Mouse (Mus musculus) myocyte (in vitro differentiated cells): ENCODE results near the gene Acadvl.

Source experiments
- CEBPB ChIP-seq: IDR thresholded peaks from 2 replicates; pipeline ENCODE4 v1.6.1; 2011; ENCODE audit warnings: mild to moderate bottlenecking, moderate library complexity; ENCODE audit not compliant: poor library complexity, insufficient read depth, severe bottlenecking
- MAX ChIP-seq: IDR thresholded peaks from one replicate; pipeline ENCODE4 v1.6.1; 2011; ENCODE audit warnings: low read depth, mild to moderate bottlenecking, control low read depth
- MYOD1 ChIP-seq, 3 experiments: IDR thresholded peaks; one replicate each; pipeline ENCODE4 v1.6.1; 2011; ENCODE audit warnings: control low read depth in 2 of 3, low read depth in 2 of 3, mild to moderate bottlenecking in 2 of 3, moderate library complexity in 1 of 3; ENCODE audit not compliant: insufficient read length in 2 of 3, control insufficient read depth in 1 of 3
- MYOG ChIP-seq, 3 experiments: IDR thresholded peaks; one replicate each; pipeline ENCODE4 v1.6.1; 2011; ENCODE audit warnings: control low read depth in 2 of 3, low read depth in 2 of 3, mild to moderate bottlenecking in 2 of 3; ENCODE audit not compliant: insufficient read length in 2 of 3, control insufficient read depth in 1 of 3, insufficient read depth in 1 of 3
- POLR2A ChIP-seq: IDR thresholded peaks from one replicate; pipeline ENCODE4 v1.6.1; 2011; ENCODE audit warnings: low read depth, mild to moderate bottlenecking, control low read depth, moderate library complexity; ENCODE audit not compliant: insufficient read length
- SRF ChIP-seq: IDR thresholded peaks from one replicate; pipeline ENCODE4 v1.6.1; 2011; ENCODE audit warnings: low read depth; ENCODE audit not compliant: control insufficient read depth, insufficient read length
- TCF12 ChIP-seq: IDR thresholded peaks from one replicate; pipeline ENCODE4 v1.6.1; 2011; ENCODE audit warnings: mild to moderate bottlenecking, control low read depth; ENCODE audit not compliant: poor library complexity, insufficient read depth, severe bottlenecking
- USF1 ChIP-seq: IDR thresholded peaks from one replicate; pipeline ENCODE4 v1.6.1; 2011; ENCODE audit warnings: low read depth, mild to moderate bottlenecking, control low read depth, moderate library complexity

DNA sequence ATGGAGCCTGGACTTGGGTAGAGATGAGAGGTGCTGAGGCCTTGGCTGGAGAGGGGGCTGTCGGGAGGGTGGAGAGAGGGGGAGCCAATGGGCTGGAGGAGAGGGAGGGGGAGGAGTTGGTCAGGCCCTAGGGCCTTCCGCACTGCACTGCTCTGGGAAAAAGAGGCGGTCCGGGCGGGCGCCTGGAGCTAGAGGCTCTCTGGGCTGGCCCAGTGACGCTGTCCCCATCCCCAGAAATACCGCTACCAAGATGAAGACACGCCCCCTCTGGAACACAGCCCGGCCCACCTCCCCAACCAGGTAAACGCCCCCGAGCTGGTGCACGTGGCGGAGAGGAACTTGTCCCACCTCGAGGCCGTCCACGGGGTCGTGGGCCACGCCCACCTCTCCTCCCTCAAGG is 11.5 kb upstream of the Acadvl start:
- no peak for TF ChIP-seq MYOG (IDR thresholded peaks at IDR 0.05; ENCODE audit: control insufficient read depth in 1 of 3, insufficient read depth in 1 of 3, insufficient read length in 2 of 3, low read depth in 2 of 3)
- TF ChIP-seq POLR2A: no peak
- TF ChIP-seq MAX: no peak
- TF ChIP-seq TCF12: no peak
- TF ChIP-seq USF1: no peak
- no peak for TF ChIP-seq MYOD1 (IDR thresholded peaks at IDR 0.05; ENCODE audit: control insufficient read depth in 1 of 3, insufficient read length in 2 of 3, low read depth in 2 of 3)
- TF ChIP-seq CEBPB: no peak
- no peak for TF ChIP-seq SRF
